Mouse (Mus musculus) cerebellum, adult (tissue): ENCODE results near the gene Ccl9.

ENCODE experiments used
- ATAC-seq: cut with Nextera tagmentation; 2 replicates; pipeline ENCODE4 v1.9.2; 2017; ENCODE audit warnings: mild to moderate bottlenecking, moderate library complexity, mixed read lengths; ENCODE audit not compliant: insufficient number of reproducible peaks, low FRiP score, low TSS enrichment

Ccl9 gene

DNA sequence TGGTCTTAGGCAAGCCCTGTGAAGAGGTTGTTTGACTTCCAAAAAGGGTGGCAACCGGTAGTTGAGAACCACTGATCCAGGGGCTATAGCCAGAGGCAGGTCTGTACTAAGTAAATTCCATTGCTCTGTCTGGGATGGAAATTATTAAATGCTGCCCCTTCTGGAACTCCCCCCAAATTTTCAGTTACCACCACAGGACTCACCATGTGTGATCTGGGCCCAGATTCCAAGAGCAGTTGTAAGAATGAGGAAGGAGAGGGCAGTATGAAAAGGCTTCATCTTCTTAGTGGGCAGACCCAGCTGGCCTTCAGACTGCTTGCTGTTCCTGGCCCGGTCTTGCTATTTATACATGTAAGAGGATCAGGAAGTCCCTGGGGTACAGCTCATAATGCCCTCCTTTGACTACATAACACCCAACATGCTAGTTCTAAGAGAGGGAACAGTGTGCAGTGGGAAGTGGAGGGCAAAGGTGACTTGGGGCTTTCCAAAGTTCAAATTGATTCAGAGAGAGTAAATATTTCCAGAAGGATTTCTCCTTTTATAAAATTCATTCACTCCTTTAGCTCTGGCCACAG lies at the start of gene Ccl9:
Gene Ccl9, minus strand, starts transcription at position 451 of the 575 bp plus-strand sequence.
- ATAC-seq, result no peak

DNA sequence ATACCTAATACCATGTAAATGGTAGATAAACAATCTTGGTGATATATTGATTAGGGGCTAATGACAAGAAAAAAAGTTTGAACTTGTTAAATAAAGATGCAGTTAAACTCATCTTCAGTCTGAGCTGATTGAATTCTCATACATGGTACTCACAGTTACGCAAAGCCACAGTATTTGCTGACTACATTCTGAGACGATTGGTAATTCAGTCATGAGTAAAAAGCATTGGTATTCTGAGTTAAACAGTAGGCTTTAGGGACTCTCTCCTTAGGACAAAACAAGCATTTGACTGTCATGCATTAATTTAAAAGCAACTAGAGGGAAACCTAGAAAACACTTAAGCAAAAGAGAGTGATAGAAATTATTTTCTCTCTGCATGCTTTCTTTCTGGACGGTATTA lies 45.1 kb upstream of the Ccl9 start:
- ATAC-seq, result no peak

DNA sequence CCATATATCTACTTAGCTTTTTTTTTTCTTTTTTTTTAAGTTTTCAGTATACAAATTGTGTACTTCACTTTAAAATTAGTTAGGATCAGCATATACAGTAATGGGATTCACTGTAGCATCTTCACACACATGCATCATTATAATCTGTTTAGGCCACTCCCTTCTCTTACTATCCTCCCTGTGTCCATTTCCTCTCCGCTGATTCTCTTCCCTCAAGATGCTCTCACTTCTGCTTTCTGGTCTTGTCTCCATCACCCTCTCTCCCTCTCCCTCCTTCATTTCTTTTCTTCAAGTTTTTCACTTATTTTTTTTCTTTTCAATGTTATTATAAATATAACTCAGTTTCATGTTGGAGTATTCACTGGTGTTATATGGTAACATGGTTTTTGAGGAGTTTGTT lies 40.6 kb upstream of the Ccl9 start:
- no peak for ATAC-seq

GRCm38 (mm10) chr11:83618238-83618637 lies 39.8 kb upstream of the Ccl9 start:
- ATAC-seq, result no peak

DNA sequence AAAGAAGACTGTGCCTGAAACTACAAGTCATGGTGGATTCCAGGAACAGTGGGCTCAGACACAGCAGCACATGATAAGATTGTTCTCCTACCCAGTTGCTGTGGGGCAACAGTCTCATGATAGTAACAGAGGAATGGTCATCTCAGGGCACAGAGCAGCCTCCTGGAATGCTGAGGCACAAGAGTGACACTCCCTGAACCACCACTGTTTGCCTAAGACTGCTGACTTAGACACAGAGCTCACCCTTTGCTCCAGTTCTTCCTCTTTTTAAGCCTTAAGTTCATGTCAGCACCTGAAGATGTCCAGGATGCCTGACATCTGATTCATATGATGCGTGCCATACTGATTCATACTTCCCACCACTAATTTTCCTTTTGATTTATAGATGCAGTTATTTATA lies 38.1 kb upstream of the Ccl9 start:
- no peak for ATAC-seq

DNA sequence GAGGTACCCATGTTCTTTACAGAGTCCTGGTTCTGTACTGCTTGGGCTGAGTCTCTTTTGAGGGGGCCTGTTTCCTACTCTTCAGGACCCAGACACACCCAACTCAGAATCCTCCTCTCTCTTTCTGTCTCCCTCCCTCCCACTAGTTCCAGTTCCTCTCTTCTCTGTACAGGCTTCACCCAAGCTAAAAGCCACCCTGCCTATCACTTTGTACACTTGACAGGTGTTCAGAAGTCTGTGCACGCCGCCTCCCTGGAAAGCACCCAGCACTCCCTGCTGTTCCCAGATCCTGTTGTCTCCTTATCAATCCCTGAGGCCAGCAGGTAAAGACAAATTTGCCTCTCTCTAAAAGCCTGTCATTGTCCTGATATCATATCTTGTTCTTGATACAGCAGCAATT lies 32.5 kb upstream of the Ccl9 start:
- ATAC-seq, result no peak

DNA sequence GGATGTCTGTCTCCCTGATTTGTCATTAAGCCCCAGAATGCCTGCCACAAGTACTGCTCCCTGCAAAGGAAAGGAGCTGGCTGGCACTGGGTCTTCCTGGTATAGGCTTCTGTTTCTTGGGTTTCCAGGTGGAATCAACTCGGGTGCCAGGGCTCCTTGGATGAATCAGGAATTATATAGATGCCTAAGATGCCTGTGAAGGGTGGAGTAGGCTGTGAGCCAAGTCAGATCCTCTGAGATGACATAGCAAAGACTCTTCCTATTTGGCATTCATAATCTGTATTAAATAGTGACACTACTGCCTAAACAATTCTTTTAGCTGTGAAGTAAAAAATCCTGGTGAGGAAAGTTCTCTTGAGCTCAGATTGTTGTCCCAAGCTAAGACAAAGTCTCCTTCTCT lies 28.0 kb upstream of the Ccl9 start:
- no peak for ATAC-seq

DNA sequence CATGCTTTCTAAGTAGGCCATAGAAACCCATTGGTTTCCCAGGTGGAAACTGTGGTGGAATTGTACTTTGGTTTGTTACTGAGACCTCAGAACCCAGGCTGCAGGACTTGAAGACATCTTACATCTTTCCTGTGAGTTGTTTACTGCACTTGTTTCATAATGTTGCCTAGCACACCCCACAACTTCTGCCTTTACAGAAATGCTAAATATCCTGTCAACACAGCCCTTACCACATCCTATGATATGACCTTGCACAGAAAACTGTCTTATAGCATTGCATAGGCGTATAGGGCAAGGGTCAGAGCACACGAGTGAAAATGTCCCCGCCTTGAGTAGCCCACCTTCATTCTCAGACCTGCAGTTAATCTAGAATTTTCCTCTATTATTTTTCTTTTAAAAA lies 27.1 kb upstream of the Ccl9 start:
- ATAC-seq, result no peak

- ATAC-seq, result no peak
These were observed 26.3 kb upstream of the Ccl9 start for GRCm38 (mm10) chr11:83604698-83605097.

GRCm38 (mm10) chr11:83603399-83603798 lies 25.0 kb upstream of the Ccl9 start:
- ATAC-seq, result no peak

GRCm38 (mm10) chr11:83600576-83600975 lies 22.1 kb upstream of the Ccl9 start:
- no peak for ATAC-seq

GRCm38 (mm10) chr11:83598991-83599390 lies 20.6 kb upstream of the Ccl9 start:
- no peak for ATAC-seq

- no peak for ATAC-seq
These were observed 19.9 kb upstream of the Ccl9 start for GRCm38 (mm10) chr11:83598207-83598837.

DNA sequence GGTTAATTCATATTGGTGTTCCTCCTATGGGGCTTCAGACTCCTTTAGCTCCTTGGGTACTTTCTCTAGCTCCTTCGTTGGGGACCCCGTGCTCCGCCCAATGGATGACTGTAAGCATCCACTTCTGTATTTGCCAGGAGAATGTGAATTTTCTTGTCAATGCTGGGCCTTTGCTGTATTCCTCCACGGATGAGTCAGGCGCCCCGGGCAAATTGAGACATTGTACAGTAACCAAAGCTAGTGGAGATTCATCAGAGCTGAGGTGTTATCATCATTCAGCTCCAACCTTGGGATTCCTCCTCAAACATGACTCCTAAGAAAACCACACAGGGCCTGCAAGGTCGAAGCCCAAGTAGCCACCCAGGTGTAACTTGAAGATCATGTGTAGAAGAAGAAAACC lies 19.4 kb upstream of the Ccl9 start:
- ATAC-seq, result no peak

- no peak for ATAC-seq
These were observed 17.4 kb upstream of the Ccl9 start for GRCm38 (mm10) chr11:83595669-83596455.

- no peak for ATAC-seq
These were observed 15.0 kb upstream of the Ccl9 start for GRCm38 (mm10) chr11:83593453-83593852.

- ATAC-seq, result no peak
These were observed 14.4 kb upstream of the Ccl9 start, which contains the start of gene Ccl6 for GRCm38 (mm10) chr11:83592853-83593252. Gene Ccl6, minus strand, starts transcription at chr11:83593087.

GRCm38 (mm10) chr11:83584232-83584631 lies 5.8 kb upstream of the Ccl9 start:
- no peak for ATAC-seq

DNA sequence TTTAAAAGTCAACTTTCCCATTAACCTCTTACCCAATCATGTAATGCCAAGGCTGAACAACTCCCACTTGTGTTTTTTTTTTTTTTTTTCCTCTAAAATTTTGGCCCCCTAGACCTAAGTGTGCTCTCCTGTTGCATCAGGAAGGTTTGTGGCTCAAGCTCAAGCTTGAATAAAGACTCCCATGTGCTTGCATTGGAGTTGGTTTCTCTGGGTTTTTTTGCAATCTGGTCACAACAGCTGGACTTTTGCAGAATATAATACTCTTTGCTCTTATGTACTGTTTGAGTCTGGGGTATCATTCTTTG lies 5.0 kb upstream of the Ccl9 start:
- ATAC-seq, result no peak

- no peak for ATAC-seq
These were observed 4.4 kb upstream of the Ccl9 start for GRCm38 (mm10) chr11:83582626-83583449.
